Mouse (Mus musculus): ENCODE results near the gene Rpusd1. TPM values are rescaled to one million over a fixed set of nuclear protein-coding genes. Genes with fewer than 3 reads are reported as not detected.

Gene Rpusd1
- polyA plus RNA-seq (2015; fragmentation: Nextera tagmentation; extraction: Ambion mirVana): 17.5 and 18.9 TPM in 2 replicates

- under 1% methylated on average over 37 of the region's 37 CpGs for WGBS
- 0 out of 2 replicates have a peak, but pooled peaks cover 4% of the 10 kb centered on the region for H3K36me3 ChIP-seq (ENCODE audit: control insufficient read depth, insufficient read depth, low read length)
- peak within 1 kb of the TSS; percentile 93 for H3K4me2 ChIP-seq (ENCODE audit: low read depth, low read length)
- no peaks in the 10 kb centered on the region for H3K27me3 ChIP-seq (ENCODE audit: control insufficient read depth, insufficient read depth, low read length)
- peaks cover 16% of the 10 kb centered on the region for H3K4me1 ChIP-seq (ENCODE audit: control insufficient read depth, insufficient read depth, low read length)
- peak; percentile 98 for ATAC-seq (ENCODE audit: insufficient read depth, low FRiP score)
- no peaks in the 10 kb centered on the region for H3K9me3 ChIP-seq (replicated peaks; ENCODE audit: control insufficient read depth, low read length)
- peak within 1 kb of the TSS; percentile 78 for H3K4me3 ChIP-seq (replicated peaks; ENCODE audit: low read length)
- peak within 1 kb of the TSS; percentile 96 for H3K9ac ChIP-seq (ENCODE audit: low read length)
- H3K27ac ChIP-seq (ENCODE audit: low read length): peak within 1 kb of the TSS; percentile 38
Measured at GRCm38 (mm10) chr17:25727265-25728008, at the start of gene Rpusd1, which contains the start of gene Chtf18. Gene Rpusd1 (plus strand): TSS chr17:25727670. Gene Chtf18 (minus strand): TSS chr17:25727419.

DNA sequence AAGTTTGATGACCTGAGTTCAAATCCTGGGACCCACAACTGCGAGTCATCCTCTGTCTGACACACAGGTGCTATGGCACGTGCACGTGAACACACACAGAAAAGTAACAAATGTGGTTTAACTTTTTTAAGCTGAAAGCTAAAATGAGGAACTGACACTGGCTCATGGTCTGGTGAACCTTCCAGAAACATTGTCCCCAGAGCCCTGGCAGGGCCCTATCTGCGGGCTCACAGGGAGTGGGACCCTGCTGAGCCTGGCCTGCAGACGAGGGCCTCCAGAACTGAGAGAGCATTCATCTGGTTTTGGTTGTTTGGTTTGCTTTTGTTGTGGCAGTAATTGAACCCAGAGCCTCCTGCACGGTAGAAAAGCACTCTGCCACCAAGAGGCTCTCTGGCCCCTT, 49.5 kb upstream of the Rpusd1 start:
- Histone ChIP-seq H3K4me3 (replicated peaks; ENCODE audit: low read length) (no peak overlapping the region), H3K27me3 (ENCODE audit: control insufficient read depth, insufficient read depth, low read length) (no peaks in the 10 kb centered on the region), H3K27ac (ENCODE audit: low read length) (no peak overlapping the region), H3K4me1 (ENCODE audit: control insufficient read depth, insufficient read depth, low read length) (no peaks in the 10 kb centered on the region), H3K9ac (ENCODE audit: low read length) (no peak overlapping the region), H3K9me3 (replicated peaks; ENCODE audit: control insufficient read depth, low read length) (peaks cover 4% of the 10 kb centered on the region; the same call in 1 of the 2 replicates), H3K36me3 (ENCODE audit: control insufficient read depth, insufficient read depth, low read length) (no peaks in the 10 kb centered on the region), H3K4me2 (ENCODE audit: low read depth, low read length) (no peak overlapping the region)
- ATAC-seq (ENCODE audit: insufficient read depth, low FRiP score): no peak
- 70% methylated on average over 6 of the region's 6 CpGs for WGBS

GRCm38 (mm10) chr17:25679818-25680217, 47.7 kb upstream of the Rpusd1 start:
- H3K27ac ChIP-seq (ENCODE audit: low read length): no peak overlapping the region
- H3K9ac ChIP-seq (ENCODE audit: low read length): no peak overlapping the region
- no peaks in the 10 kb centered on the region for H3K27me3 ChIP-seq (ENCODE audit: control insufficient read depth, insufficient read depth, low read length)
- 19% methylated on average over 5 of the region's 5 CpGs for WGBS
- no peak overlapping the region for H3K4me3 ChIP-seq (replicated peaks; ENCODE audit: low read length)
- no peak overlapping the region for H3K4me2 ChIP-seq (ENCODE audit: low read depth, low read length)
- no peaks in the 10 kb centered on the region for H3K36me3 ChIP-seq (ENCODE audit: control insufficient read depth, insufficient read depth, low read length)
- H3K9me3 ChIP-seq (replicated peaks; ENCODE audit: control insufficient read depth, low read length): peaks cover 4% of the 10 kb centered on the region; the same call in 1 of the 2 replicates
- H3K4me1 ChIP-seq (ENCODE audit: control insufficient read depth, insufficient read depth, low read length): no peaks in the 10 kb centered on the region
- no peak for ATAC-seq (ENCODE audit: insufficient read depth, low FRiP score)

GRCm38 (mm10) chr17:25681636-25682035, 45.8 kb upstream of the Rpusd1 start:
- no peak for ATAC-seq (ENCODE audit: insufficient read depth, low FRiP score)
- WGBS: 81% methylated on average over 4 of the region's 4 CpGs

DNA sequence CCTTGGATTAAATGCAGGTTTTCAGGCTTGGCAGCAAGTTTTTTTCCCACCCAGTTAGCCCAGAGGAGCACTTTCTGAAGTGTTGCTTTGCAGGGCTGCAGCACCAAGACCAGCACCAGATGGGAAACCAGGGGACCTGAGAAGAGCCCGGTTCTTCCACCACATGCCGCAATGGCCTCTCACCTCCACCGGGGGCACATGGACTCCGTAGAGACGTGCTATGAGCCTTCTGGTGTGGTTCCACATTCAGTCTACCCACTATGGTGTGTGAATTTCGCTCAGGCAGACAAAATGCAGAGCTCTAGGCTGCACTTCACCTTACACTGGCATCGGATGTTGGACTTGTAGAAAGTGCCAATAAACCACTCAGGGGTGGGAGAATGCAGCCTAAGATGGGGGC, 41.1 kb upstream of the Rpusd1 start:
- no peaks in the 10 kb centered on the region for H3K27me3 ChIP-seq (ENCODE audit: control insufficient read depth, insufficient read depth, low read length)
- H3K9ac ChIP-seq (ENCODE audit: low read length): no peak overlapping the region
- no peak overlapping the region for H3K4me2 ChIP-seq (ENCODE audit: low read depth, low read length)
- WGBS: 41% methylated on average over 7 of the region's 7 CpGs
- no peak for ATAC-seq (ENCODE audit: insufficient read depth, low FRiP score)
- H3K9me3 ChIP-seq (replicated peaks; ENCODE audit: control insufficient read depth, low read length): no peaks in the 10 kb centered on the region
- H3K27ac ChIP-seq (ENCODE audit: low read length): no peak overlapping the region
- no peaks in the 10 kb centered on the region for H3K4me1 ChIP-seq (ENCODE audit: control insufficient read depth, insufficient read depth, low read length)
- no peaks in the 10 kb centered on the region for H3K36me3 ChIP-seq (ENCODE audit: control insufficient read depth, insufficient read depth, low read length)
- H3K4me3 ChIP-seq (replicated peaks; ENCODE audit: low read length): no peak overlapping the region

More at GRCm38 (mm10) chr17:25681636-25682035, 45.8 kb upstream of the Rpusd1 start:
- H3K9ac ChIP-seq (ENCODE audit: low read length): no peak overlapping the region
- no peaks in the 10 kb centered on the region for H3K4me1 ChIP-seq (ENCODE audit: control insufficient read depth, insufficient read depth, low read length)
- no peaks in the 10 kb centered on the region for H3K9me3 ChIP-seq (replicated peaks; ENCODE audit: control insufficient read depth, low read length)
- H3K4me3 ChIP-seq (replicated peaks; ENCODE audit: low read length): no peak overlapping the region
- no peaks in the 10 kb centered on the region for H3K27me3 ChIP-seq (ENCODE audit: control insufficient read depth, insufficient read depth, low read length)
- H3K27ac ChIP-seq (ENCODE audit: low read length): no peak overlapping the region
- no peaks in the 10 kb centered on the region for H3K36me3 ChIP-seq (ENCODE audit: control insufficient read depth, insufficient read depth, low read length)
- H3K4me2 ChIP-seq (ENCODE audit: low read depth, low read length): no peak overlapping the region

DNA sequence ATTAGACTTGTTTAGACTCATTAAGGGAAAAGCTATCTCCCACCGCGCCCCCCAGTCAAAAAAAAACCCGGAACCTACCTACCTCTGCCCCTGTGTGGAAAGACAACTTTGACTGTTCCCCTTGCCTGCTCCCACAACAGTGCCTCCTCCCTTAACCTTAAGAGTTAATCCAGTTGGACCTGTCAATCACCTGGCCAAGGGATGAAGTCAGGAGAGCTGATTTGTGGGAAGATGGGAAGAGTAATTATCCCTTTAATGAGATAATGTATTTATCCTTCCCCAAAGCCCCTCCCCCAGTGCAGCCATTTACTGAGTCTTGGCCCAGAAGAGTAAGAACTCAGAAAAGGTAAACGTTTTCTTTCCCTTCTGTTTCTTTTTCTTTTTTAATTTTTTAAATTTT, 38.5 kb upstream of the Rpusd1 start:
- Histone ChIP-seq H3K4me1 (ENCODE audit: control insufficient read depth, insufficient read depth, low read length) (no peaks in the 10 kb centered on the region), H3K27me3 (ENCODE audit: control insufficient read depth, insufficient read depth, low read length) (no peaks in the 10 kb centered on the region), H3K27ac (ENCODE audit: low read length) (no peak overlapping the region), H3K4me3 (replicated peaks; ENCODE audit: low read length) (no peak overlapping the region), H3K9me3 (replicated peaks; ENCODE audit: control insufficient read depth, low read length) (no peaks in the 10 kb centered on the region), H3K9ac (ENCODE audit: low read length) (no peak overlapping the region), H3K36me3 (ENCODE audit: control insufficient read depth, insufficient read depth, low read length) (no peaks in the 10 kb centered on the region), H3K4me2 (ENCODE audit: low read depth, low read length) (no peak overlapping the region)
- 69% methylated on average over 4 of the region's 4 CpGs for WGBS
- ATAC-seq (ENCODE audit: insufficient read depth, low FRiP score): no peak

GRCm38 (mm10) chr17:25696263-25696662, 31.2 kb upstream of the Rpusd1 start:
- ATAC-seq (ENCODE audit: insufficient read depth, low FRiP score): no peak
- no peak overlapping the region for H3K27ac ChIP-seq (ENCODE audit: low read length)
- H3K4me3 ChIP-seq (replicated peaks; ENCODE audit: low read length): no peak overlapping the region
- no peak overlapping the region for H3K4me2 ChIP-seq (ENCODE audit: low read depth, low read length)
- WGBS: 21% methylated on average over 1 of the region's 1 CpGs
- H3K4me1 ChIP-seq (ENCODE audit: control insufficient read depth, insufficient read depth, low read length): no peaks in the 10 kb centered on the region
- H3K9ac ChIP-seq (ENCODE audit: low read length): no peak overlapping the region
- H3K9me3 ChIP-seq (replicated peaks; ENCODE audit: control insufficient read depth, low read length): no peaks in the 10 kb centered on the region
- H3K27me3 ChIP-seq (ENCODE audit: control insufficient read depth, insufficient read depth, low read length): no peaks in the 10 kb centered on the region
- H3K36me3 ChIP-seq (ENCODE audit: control insufficient read depth, insufficient read depth, low read length): no peaks in the 10 kb centered on the region

GRCm38 (mm10) chr17:25698446-25698845, 29.0 kb upstream of the Rpusd1 start:
- Histone ChIP-seq H3K36me3 (ENCODE audit: control insufficient read depth, insufficient read depth, low read length) (no peaks in the 10 kb centered on the region), H3K9me3 (replicated peaks; ENCODE audit: control insufficient read depth, low read length) (no peaks in the 10 kb centered on the region), H3K4me3 (replicated peaks; ENCODE audit: low read length) (no peak overlapping the region), H3K4me1 (ENCODE audit: control insufficient read depth, insufficient read depth, low read length) (no peaks in the 10 kb centered on the region), H3K27me3 (ENCODE audit: control insufficient read depth, insufficient read depth, low read length) (no peaks in the 10 kb centered on the region), H3K27ac (ENCODE audit: low read length) (no peak overlapping the region), H3K4me2 (ENCODE audit: low read depth, low read length) (no peak overlapping the region), H3K9ac (ENCODE audit: low read length) (no peak overlapping the region)
- WGBS: 12% methylated on average over 7 of the region's 7 CpGs
- no peak; the same call in 1 of the 2 replicates for ATAC-seq (ENCODE audit: insufficient read depth, low FRiP score)

DNA sequence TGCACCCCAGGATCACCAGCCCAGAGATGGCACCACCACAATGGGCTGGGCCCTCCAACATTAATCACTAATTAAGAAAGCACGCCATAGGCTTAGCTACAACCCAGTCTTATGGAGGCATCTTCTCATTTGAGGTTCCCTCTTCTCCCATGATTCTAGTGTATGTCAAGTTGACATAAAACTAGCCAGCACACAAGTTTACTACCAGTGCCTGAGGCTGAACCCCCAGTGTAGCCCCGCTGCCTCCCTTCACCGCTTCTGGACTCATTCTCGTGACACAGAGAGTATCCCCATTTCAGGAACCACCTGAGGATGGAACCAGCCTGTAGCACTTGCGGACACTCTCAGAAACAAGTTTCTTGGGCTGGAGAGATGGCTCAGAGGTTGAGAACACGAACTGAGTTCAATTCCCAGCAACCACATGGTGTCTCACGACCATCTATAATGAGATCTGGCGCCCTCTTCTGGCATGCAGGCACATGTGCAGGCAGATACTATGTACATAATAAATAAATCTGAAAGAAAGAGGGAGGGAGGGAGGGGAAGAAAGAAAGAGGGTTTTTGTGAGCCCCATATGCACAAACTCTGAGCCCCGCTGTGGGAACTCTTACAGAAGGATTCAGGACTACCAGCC, 26.5 kb upstream of the Rpusd1 start:
- no peak for ATAC-seq (ENCODE audit: insufficient read depth, low FRiP score)
- 58% methylated on average over 9 of the region's 9 CpGs for WGBS
- Histone ChIP-seq H3K27ac (ENCODE audit: low read length) (no peak overlapping the region), H3K9me3 (replicated peaks; ENCODE audit: control insufficient read depth, low read length) (no peaks in the 10 kb centered on the region), H3K4me1 (ENCODE audit: control insufficient read depth, insufficient read depth, low read length) (no peaks in the 10 kb centered on the region), H3K27me3 (ENCODE audit: control insufficient read depth, insufficient read depth, low read length) (no peaks in the 10 kb centered on the region), H3K4me2 (ENCODE audit: low read depth, low read length) (no peak overlapping the region), H3K9ac (ENCODE audit: low read length) (no peak overlapping the region), H3K4me3 (replicated peaks; ENCODE audit: low read length) (no peak overlapping the region), H3K36me3 (ENCODE audit: control insufficient read depth, insufficient read depth, low read length) (no peaks in the 10 kb centered on the region)

All from stomach, embryonic 16.5 days (tissue).